Mouse (Mus musculus): ENCODE results near the gene Nfib.
"Not testable (repeated sequence)": the region's sequence is repeated elsewhere in the genome, so short reads cannot be mapped to it uniquely, and the experiment has no call there.

The Nfib gene

DNA sequence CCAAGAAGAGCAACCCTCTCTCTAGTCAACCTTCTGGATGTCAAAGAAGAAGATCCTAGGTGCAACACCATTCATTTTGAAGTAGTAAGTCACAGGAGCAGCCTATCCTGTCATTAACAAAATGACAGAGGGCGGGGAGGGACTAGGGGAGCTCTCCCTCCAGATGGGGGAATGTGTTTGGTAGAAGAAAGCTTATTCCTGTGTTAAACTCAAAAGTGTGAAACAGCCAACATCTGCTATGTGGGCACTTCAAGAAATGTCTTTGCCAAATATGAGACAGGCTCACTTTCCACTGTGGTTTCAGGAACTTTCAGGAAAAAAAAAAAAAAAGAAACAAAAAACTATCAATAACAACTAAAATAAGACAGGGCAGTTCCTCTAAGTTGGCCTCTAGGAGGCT lies 411.5 kb downstream of the Nfib start:
- DNase-seq (ENCODE audit: low spot score), result no peak

DNA sequence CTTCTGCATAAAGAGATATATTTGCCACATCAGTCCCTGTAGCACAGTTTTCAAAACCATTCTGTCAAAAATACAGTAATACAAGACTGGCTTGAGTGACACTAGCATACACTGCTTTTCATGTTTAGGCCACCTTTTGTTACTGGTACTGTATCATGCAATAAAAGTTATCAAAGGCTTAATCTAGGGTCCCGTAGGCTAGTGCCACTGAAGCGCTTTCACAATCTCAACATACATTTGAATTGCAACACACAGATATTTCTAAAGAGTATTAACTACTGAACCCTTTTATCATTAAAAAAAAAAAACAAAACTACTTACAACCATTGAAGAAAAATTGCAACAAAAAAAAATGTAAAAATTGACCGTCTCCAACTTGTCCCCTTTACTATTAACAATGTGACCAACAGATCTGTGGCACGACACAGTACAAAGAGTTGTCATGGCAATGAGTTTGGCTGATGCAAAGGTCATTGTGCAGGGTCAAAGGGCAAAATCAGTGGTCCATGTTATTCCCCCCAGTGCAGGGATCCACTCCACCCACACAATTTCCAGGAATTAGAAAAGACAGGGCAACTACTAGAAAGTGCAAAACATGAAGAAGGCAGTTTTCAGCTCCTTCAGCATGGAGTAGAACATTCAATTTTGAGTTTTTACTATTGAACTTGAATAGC lies 414.2 kb downstream of the Nfib start:
- no peak for DNase-seq (ENCODE audit: low spot score)

DNA sequence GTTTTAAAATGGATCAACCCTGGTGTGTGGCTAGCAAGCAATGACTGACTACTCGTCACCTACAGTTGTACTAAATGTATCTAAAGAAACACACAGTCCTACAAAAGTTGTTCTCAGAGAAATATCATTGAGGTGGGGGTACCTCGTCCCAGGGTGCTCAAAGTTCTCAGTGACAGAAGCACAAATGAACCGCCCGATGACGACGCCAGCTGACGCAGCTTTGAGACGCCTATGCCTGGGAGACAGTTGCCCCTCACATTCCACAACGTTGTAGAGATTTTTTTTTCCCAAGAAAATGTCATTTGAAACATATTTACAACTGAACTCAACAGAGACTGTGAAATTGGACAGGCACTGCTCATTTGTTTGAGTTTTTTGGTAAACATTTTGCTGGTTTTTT lies 414.9 kb downstream of the Nfib start:
- no peak for DNase-seq (ENCODE audit: low spot score)

GRCm38 (mm10) chr4:82289596-82289995 lies 416.0 kb downstream of the Nfib start:
- no peak for DNase-seq (ENCODE audit: low spot score)

DNA sequence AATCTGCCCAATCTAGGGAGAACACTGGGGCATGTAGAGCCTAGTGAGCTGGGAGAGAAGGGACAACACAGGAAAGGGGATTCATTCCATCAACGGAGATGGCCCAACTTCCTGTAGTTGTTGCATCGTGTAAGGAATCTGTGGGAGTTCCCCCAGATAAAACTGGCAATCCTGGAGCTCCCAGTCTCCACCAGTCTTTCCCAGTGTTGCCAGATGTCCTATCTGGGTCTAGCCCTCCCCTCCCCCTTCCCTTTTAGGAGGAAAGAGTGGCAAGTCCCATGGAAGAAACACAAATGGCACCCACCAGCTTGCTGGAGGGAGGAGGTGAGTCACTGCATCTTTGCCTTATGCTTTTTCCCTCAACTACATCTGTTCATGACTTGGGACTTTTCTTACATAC lies 417.4 kb downstream of the Nfib start:
- no peak for DNase-seq (ENCODE audit: low spot score)

- DNase-seq (ENCODE audit: low spot score), result no peak
Measured at GRCm38 (mm10) chr4:82287454-82287853, 418.1 kb downstream of the Nfib start.

DNA sequence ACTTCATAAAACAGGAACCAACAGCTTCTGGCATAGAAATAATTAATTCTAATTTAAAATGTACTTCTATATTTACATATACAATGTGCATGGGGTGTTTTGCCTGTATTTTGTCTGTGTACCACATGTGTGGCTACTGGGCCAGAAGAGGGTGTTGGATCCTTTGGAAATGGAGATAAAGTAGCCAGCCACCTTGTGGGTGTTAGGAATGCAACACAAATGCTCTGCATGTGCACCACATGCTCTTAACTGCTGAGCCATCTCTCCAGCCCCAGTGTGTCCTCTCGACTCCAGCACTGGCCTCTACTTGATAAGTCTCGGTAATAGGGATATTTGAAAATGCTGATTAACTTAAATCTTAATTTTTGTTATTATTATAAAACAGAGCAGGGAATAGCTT lies 418.6 kb downstream of the Nfib start:
- no peak for DNase-seq (ENCODE audit: low spot score)

DNA sequence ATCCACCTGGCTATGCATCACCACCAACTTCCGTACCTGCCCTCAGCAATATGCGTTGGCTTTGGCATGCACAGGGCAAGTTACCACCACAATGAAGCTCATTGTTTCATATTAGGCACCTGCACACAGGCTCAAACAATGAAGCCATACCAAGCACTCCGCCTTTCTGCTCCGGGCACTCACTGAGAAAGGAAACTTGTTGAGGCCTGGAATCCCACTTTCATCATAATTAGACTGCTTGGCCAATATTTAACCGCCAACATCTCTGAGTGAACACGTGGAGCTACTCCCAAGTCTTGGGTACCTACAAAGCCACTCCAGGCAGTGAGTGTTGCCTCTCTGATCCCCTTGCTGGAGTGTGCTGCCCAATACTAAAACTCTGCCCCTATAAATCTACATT lies 422.0 kb downstream of the Nfib start:
- DNase-seq (ENCODE audit: low spot score), result no peak

DNA sequence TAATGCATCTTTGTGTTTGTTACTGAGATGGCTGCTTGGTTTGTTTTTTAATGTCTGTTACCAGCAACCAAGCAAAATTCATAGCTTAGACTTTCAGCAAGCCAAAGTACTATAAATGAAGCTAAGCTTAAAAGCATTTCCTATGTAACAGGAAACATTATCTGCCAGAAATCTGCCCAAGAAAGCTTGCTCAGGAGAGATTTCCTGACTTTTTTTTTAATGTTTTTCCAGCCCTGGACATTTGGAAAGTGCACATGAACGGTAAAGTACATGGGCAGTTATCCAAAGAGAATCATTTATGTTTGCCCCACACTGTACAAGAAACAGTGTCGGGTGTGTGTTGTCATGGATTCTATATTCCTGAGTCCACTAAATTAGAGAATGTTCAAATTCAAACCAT lies 429.6 kb downstream of the Nfib start:
- no peak for DNase-seq (ENCODE audit: low spot score)

- DNase-seq (ENCODE audit: low spot score), result no peak
Measured at GRCm38 (mm10) chr4:82273049-82273754, 432.3 kb downstream of the Nfib start.

DNA sequence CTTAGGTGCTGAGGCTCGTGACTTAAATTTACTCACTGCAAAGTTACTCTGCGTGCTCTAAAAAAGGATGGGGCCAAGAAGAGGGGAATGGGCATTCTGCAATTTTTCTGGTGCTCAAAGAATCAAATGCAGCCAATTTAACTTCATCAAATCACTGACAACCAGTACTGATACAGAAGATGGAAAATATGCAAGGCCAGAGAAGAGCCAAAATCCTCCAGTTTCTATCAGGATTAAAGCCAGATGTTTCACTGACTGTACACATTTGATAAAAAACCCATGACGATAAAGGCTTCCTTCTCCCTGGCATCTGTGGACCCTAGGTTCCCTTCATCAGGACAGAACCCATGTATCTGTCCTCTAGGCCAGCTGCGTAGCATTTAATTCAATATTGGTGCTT lies 433.5 kb downstream of the Nfib start:
- DNase-seq (ENCODE audit: low spot score), result no peak

GRCm38 (mm10) chr4:82271547-82271946 lies 434.0 kb downstream of the Nfib start:
- no peak for DNase-seq (ENCODE audit: low spot score)

DNA sequence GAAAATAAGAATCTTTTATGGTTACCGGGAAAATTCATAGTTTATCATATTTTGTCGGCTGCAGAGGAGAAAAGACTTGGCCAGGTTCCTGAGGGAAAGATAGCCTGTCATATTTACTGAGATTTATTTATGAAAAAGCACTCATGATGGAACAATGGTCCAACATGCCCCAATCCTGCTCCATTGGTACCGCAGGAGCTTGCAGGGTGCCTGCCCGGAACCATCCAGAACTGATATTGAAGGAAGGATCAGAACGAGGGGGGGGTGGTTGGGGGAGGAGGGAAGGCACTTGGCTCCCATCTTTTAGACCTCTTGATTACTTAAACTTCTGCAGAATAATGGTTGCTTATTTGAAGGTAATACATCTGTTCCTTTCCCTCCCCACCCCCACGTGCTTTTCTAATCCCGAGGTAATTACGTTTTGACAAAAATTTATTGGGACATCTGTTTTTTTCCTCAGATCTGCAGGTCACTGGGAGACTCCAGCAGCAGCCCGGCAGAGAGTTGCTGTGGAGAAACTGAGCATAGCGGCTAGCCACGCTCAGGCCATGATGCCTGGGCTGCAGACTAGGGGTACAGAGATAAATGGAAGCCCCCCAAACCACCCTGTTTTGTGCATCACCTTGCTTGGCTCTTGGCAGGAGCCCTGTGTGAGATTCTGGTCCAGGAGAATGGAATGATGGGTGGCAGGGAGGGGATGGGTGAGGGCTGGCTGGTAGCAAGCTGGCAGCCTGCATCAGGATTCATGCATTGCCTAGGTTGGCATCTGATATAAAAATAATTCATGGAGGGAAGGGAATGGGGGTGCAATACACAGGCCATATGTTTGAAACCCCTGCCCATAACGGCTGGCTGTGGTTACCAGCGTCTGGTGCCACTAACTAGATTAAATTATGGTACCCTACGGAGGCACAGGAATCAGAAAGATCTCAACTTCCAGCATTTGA lies 437.4 kb downstream of the Nfib start:
- DNase-seq (ENCODE audit: low spot score), result no peak

DNA sequence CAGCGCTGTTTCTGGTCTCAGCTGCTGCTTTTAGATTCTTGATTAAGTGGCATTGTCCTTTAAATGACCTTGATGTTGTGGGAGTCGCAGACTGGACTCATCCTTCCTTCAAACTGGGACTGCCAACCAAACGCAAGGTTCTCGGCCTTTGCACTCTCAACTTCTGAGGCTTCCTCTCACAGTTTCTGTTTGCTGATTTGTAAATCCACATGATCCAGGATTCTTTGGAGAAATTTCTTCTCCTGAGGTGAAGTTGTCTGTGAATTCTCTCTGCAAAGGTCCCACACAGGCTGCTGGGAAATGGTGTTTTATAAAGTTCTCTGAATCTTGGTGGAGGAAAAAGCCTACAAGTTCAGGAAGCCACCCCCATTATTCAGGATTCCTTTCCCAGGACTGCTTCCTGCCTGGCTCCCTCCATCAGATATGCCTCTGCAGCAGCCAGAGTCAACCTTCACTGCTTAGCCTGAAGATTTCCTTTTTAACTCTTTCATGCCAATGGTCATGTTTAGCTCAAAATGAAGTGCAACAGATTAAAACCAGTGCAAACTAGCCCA lies 439.4 kb downstream of the Nfib start:
- DNase-seq (ENCODE audit: low spot score), result no peak

- DNase-seq (ENCODE audit: low spot score), result not testable (repeated sequence)
Measured at GRCm38 (mm10) chr4:82258545-82258944, 447.0 kb downstream of the Nfib start.

GRCm38 (mm10) chr4:82252054-82252453 lies 453.5 kb downstream of the Nfib start:
- no peak for DNase-seq (ENCODE audit: low spot score)

DNA sequence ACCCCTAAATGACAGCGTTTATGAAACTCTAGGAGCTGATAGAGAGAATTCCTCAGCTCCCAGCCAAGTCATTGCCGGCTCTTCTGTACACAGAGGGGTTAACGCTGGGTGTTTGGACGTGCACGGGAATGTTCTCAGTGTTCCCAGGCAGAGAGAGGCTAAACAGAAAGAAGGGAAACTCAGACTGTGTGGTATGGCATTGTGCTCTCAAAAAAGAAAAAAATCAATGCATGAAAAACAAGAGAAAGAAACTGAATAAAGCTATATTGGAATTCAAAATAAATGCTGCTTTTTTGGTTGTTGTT lies 455.2 kb downstream of the Nfib start:
- no peak for DNase-seq (ENCODE audit: low spot score)

DNA sequence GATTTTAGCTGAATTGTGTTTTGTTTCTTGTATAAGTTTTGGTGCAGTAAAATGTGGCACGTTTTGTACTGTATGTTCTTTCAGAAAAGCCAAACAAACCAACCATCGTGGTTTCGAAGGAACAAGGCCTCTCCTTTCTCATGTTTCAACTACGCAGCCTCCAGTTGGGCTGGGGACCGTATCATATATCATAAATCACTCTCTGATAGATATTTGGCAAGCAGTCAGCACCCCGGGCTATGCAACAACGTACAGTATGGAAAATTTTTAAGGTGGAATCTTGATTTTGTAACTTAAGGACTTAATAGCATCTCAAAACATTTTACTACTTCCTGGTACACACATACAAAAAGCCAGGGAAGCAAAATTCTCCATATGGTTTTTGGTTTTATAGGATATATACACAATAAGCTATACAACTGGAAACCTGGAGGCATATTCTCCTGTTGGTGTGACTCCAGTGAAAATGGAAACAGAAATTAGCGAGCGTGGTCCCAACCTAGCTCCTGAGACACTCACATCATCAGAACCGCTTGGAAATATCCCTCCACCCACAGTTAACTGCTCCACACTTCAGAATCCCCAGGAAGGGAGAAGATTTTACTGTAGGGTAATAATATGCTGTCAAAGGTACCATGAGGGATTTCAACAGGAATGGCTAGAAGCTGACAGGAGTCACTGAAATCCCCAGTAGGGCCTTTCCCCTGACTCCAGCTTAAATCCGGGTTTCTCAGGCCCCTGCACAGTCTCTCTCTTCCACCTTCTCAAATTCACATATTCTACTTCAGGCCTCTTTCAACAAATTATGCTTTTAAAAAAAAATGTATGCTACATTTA lies 455.8 kb downstream of the Nfib start:
- DNase-seq (ENCODE audit: low spot score), result no peak

GRCm38 (mm10) chr4:82248961-82249360 lies 456.6 kb downstream of the Nfib start:
- DNase-seq (ENCODE audit: low spot score), result no peak

DNA sequence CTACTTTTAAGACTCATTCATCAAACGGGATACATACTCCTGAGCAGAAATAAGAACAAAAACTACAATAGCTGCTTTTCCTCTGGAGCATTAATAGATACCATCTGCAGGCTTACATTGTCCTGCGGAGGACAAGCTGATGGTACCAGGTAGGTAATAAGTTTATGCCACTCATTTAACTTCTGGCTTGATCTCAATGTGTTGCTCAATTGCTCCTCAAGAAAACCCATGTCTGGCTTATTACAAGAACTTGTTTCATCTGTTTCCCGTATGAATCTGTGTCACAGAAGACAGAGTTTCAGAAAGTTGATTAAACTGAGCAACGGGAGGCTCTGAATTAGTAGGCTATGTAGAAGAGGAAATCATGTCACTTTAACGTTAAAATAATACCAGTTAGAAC lies 457.5 kb downstream of the Nfib start:
- no peak for DNase-seq (ENCODE audit: low spot score)

- DNase-seq (ENCODE audit: low spot score), result no peak
Measured at GRCm38 (mm10) chr4:82246290-82246689, 459.3 kb downstream of the Nfib start.
